Mouse (Mus musculus): Measurements from ENCODE around the gene Klhdc4. TPM values are rescaled to one million over a fixed set of nuclear protein-coding genes. Genes with fewer than 3 reads are reported as not detected.

The Klhdc4 gene
- total RNA-seq, 2 experiments from 2014 or later: 14.4 to 16.0 TPM

GRCm38 (mm10) chr8:121762999-121763699, 66.2 kb downstream of the Klhdc4 start:
- intact Hi-C loops (cut with DNase I): no loop called here

GRCm38 (mm10) chr8:121761480-121761879, 67.9 kb downstream of the Klhdc4 start:
- intact Hi-C loops (cut with DNase I): no loop called here
- peak; percentile 38 to 56 for DNase-seq

More at GRCm38 (mm10) chr8:121762999-121763699, 66.2 kb downstream of the Klhdc4 start:
- no peak for DNase-seq

- no peak for DNase-seq
- intact Hi-C loops (cut with DNase I): no loop called here
Measured at GRCm38 (mm10) chr8:121760484-121760883, 68.9 kb downstream of the Klhdc4 start.

DNA sequence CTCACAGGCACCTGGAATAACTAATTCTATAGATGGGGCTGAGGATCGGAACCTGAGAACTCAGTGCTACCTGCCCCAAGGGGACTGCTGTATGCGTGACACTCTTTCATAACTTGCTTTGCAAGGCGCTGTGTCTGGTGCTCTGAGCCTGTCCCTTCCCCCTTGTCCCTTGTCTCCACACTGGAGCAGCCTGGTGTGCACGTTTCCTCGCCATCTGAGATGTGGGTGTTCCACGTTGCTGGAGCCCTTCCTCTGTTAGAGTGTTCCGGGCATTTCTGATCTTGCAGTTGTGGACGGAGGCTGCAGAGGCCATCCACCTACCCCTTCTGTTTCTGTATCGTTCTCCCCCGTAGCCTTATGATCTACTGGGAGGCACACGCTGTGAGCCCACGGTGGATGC, 70.9 kb downstream of the Klhdc4 start:
- no peak for DNase-seq
- intact Hi-C loops (cut with DNase I): no loop called here

DNA sequence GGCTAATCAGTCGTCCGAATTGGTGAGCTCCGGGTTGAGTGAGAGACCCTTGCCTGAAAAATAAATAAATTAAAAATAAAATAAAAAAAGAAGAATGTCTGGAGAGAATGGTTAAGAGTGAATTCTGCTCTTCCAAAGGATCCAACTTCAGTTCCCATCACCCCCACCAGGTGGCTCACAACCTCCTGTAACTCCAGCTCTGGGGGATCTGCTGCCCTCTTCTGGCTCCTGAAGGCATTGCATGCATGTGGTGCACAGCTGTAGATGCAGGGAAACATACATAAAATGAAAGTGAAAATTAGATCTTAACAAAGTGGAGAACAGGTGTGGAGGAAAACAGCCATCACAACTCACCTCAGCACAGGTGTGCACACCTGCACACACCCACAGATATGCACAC, 78.0 kb downstream of the Klhdc4 start:
- intact Hi-C loops (cut with DNase I): no loop called here
- peak; percentile 57 to 81 for DNase-seq

DNA sequence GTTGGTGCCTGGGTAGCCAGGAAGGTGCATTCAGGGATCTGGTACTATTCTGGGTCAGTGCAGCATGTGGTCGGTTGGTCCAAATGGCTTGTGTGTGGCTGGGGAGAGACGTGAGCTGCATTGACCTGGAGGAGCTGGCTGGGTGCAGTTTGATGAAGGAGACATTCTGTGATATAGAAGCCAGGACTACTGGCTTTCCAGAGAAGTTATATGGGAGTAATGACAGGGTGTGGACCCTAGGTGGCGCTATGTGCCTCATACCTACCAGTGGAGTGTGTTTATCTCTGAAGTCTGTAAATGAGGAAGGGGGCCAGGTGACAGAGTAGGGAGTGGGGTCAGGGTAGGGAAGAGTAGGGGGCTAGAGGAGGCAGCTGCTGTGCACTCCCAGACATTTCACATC, 78.9 kb downstream of the Klhdc4 start:
- intact Hi-C loops (cut with DNase I): no loop called here

GRCm38 (mm10) chr8:121749501-121749900, 79.9 kb downstream of the Klhdc4 start:
- intact Hi-C loops (cut with DNase I): no loop called here

More for the DNA sequence above, 78.9 kb downstream of the Klhdc4 start:
- DNase-seq: no peak

More at GRCm38 (mm10) chr8:121749501-121749900, 79.9 kb downstream of the Klhdc4 start:
- DNase-seq: no peak

Other genes starting within 250 kb of the Klhdc4 start
- 100 to 1,000 TPM; 181 to 187 TPM for gene Map1lc3b, start 239.2 kb downstream of the Klhdc4 start, total RNA-seq (2021)
- gene Zcchc14, start 176.7 kb downstream of the Klhdc4 start, total RNA-seq (2021): 10 to 100 TPM; 40.5 to 43.3 TPM
- gene Jph3, start 99.9 kb downstream of the Klhdc4 start, total RNA-seq (2021): not detected
- gene Slc7a5, start 78.1 kb upstream of the Klhdc4 start, total RNA-seq (2021): 10 to 100 TPM in 1 of 2 experiments, 1 to 10 TPM in 1; 8.6 to 11.3 TPM
- not detected for gene Car5a, start 115.3 kb upstream of the Klhdc4 start, total RNA-seq (2021)
- 10 to 100 TPM in 1 of 2 experiments, 1 to 10 TPM in 1; 9.8 to 11.9 TPM for gene Banp, start 120.2 kb upstream of the Klhdc4 start, total RNA-seq (2021)

All from heart, postnatal 10 days (tissue).